Mouse (Mus musculus) hindbrain, embryonic 11.5 days (tissue): ENCODE measurements around the gene Gm9999. TPM values are rescaled to one million over a fixed set of nuclear protein-coding genes. Genes with fewer than 3 reads are reported as not detected.
"Not testable (repeated sequence)": the region's sequence is repeated elsewhere in the genome, so short reads cannot be mapped to it uniquely, and the experiment has no call there.

Experiments
- ATAC-seq: fragments of 200-750 bp; cut with Nextera tagmentation; 2 replicates; pipeline ENCODE4 v1.8.0; 2017; ENCODE audit warnings: mild to moderate bottlenecking, moderate TSS enrichment, moderate library complexity; ENCODE audit not compliant: low FRiP score
- DNase-seq: peaks from one replicate; pipeline ENCODE4 v3.0.0-alpha.2; 2015; ENCODE audit warnings: low spot score
- H3K27ac ChIP-seq: fragments of 300-500 bp; sonication (generic); 2 replicates; pipeline ENCODE4 v1.5.1; 2014; ENCODE audit warnings: mild to moderate bottlenecking, low read depth, low read length
- H3K27me3 ChIP-seq: fragments of 300-500 bp; sonication (generic); 2 replicates; pipeline ENCODE4 v1.6.1; 2014; ENCODE audit warnings: mild to moderate bottlenecking, low read length, moderate library complexity, mixed read lengths; ENCODE audit not compliant: control insufficient read depth, insufficient read depth
- H3K36me3 ChIP-seq: fragments of 300-500 bp; sonication (generic); 2 replicates; pipeline ENCODE4 v1.6.1; 2014; ENCODE audit warnings: mild to moderate bottlenecking, low read length, moderate library complexity, mixed read lengths; ENCODE audit not compliant: control insufficient read depth, insufficient read depth
- H3K4me1 ChIP-seq: fragments of 300-500 bp; sonication (generic); replicated peaks from 2 replicates; pipeline ENCODE4 v1.6.1; 2014; ENCODE audit warnings: low read length, mixed read lengths; ENCODE audit not compliant: control insufficient read depth, insufficient read depth
- H3K4me2 ChIP-seq: fragments of 300-500 bp; sonication (generic); replicated peaks from 2 replicates; pipeline ENCODE4 v1.6.1; 2014; ENCODE audit warnings: mild to moderate bottlenecking, low read depth, low read length
- H3K4me3 ChIP-seq: fragments of 300-500 bp; sonication (generic); 2 replicates; pipeline ENCODE4 v1.5.1; 2014; ENCODE audit warnings: low read depth, low read length
- H3K9ac ChIP-seq: fragments of 300-500 bp; sonication (generic); 2 replicates; pipeline ENCODE4 v1.6.1; 2014; ENCODE audit warnings: low read depth, low read length
- H3K9me3 ChIP-seq: fragments of 300-500 bp; sonication (generic); 2 replicates; pipeline ENCODE4 v1.6.1; 2016; ENCODE audit warnings: low read length; ENCODE audit not compliant: control insufficient read depth
- WGBS: fragments of 180-500 bp; shearing (Covaris S2); extraction: QIAGEN DNeasy Blood & Tissue Kit; methylation state at CpG from one replicate; pipeline ENCODE4 v1.1.7; 2014; 5-methylcytosine and 5-hydroxymethylcytosine counted together
- polyA plus RNA-seq: library from polyadenylated mRNA; unstranded; fragments of >200 nt; fragmentation: Nextera tagmentation; extraction: Ambion mirVana; gene quantifications from 2 replicates; pipeline ENCODE4 v1.2.1, GENCODE M21; 2014

The Gm9999 gene
- polyA plus RNA-seq, 1 experiment from 2014 or later = not detected

GRCm38 (mm10) chr7:46964070-46964469 is 19.3 kb upstream of the Gm9999 start:
- Histone ChIP-seq H3K4me2 (no peak overlapping the region), H3K27me3 (peaks cover 3% of the 10 kb centered on the region; the same call in 1 of the 2 replicates), H3K9ac (no peak overlapping the region), H3K9me3 (no peaks in the 10 kb centered on the region), H3K4me1 (no peaks in the 10 kb centered on the region), H3K27ac (no peak overlapping the region), H3K4me3 (no peak overlapping the region), H3K36me3 (no peaks in the 10 kb centered on the region)
- 84% methylated on average over 7 of the region's 7 CpGs for WGBS
- ATAC-seq = no peak
- DNase-seq = no peak

DNA sequence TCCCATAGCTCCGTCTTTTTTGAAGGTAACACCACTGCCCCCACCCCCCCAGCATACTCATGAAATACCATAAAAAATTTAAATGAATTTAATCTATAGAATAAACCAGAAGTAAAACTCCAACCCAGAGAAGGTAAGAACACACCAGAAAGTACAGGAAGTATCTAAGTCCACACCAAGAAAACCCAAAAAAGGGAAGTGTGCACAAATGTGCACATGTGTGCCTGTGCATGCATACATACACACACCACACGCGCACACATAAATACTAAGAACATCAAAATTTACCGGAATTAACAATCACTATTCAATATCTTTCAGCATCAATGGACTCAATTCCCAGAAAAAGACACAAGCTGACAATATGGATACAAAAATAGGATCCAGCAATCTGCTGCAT is 13.5 kb upstream of the Gm9999 start:
- DNase-seq = no peak
- Histone ChIP-seq H3K27ac (no peak overlapping the region), H3K4me1 (no peaks in the 10 kb centered on the region), H3K36me3 (no peaks in the 10 kb centered on the region), H3K4me3 (no peak overlapping the region), H3K27me3 (no peaks in the 10 kb centered on the region), H3K4me2 (no peak overlapping the region), H3K9ac (no peak overlapping the region), H3K9me3 (no peaks in the 10 kb centered on the region)
- ATAC-seq = no peak
- WGBS = 93% methylated on average over 4 of the region's 4 CpGs

GRCm38 (mm10) chr7:46974648-46975047 is 8.7 kb upstream of the Gm9999 start:
- Histone ChIP-seq H3K9ac (no peak overlapping the region), H3K27me3 (no peaks in the 10 kb centered on the region), H3K4me3 (no peak overlapping the region), H3K4me1 (no peaks in the 10 kb centered on the region), H3K36me3 (no peaks in the 10 kb centered on the region), H3K27ac (no peak overlapping the region), H3K9me3 (no peaks in the 10 kb centered on the region), H3K4me2 (no peak overlapping the region)
- ATAC-seq (no peak), DNase-seq (no peak)
- 96% methylated on average over 4 of the region's 4 CpGs for WGBS

DNA sequence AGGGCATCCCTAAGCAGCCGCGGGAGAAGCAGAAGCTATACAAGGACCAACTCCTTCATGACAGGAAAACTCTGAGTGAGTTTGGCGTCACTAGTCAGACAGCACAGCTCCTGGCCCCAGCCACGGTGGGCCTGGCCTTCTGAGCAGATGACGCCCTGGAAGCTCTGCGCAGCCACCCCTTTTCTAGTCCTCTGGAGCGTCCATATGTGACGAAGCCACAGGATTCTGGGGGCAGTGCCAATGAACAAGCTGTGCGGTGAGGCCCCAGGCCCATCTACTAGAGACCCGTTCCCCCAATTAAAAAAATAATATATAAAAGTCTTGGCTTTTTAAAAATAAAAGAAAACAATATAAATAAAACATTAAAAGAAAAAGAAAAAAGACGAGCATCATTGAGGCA is 7.9 kb upstream of the Gm9999 start:
- no peaks in the 10 kb centered on the region for H3K9me3 ChIP-seq
- DNase-seq (no peak), ATAC-seq (no peak)
- no peaks in the 10 kb centered on the region for H3K4me1 ChIP-seq
- no peaks in the 10 kb centered on the region for H3K36me3 ChIP-seq
- no peak overlapping the region for H3K4me3 ChIP-seq
- no peak overlapping the region for H3K9ac ChIP-seq
- WGBS = 93% methylated on average over 11 of the region's 11 CpGs
- no peak overlapping the region for H3K4me2 ChIP-seq
- no peak overlapping the region for H3K27ac ChIP-seq
- H3K27me3 ChIP-seq = no peaks in the 10 kb centered on the region

- no peak overlapping the region for H3K4me3 ChIP-seq
- no peaks in the 10 kb centered on the region for H3K9me3 ChIP-seq
- WGBS = 69% methylated on average over 8 of the region's 8 CpGs
- H3K36me3 ChIP-seq = no peaks in the 10 kb centered on the region
- no peak overlapping the region for H3K27ac ChIP-seq
- no peak overlapping the region for H3K9ac ChIP-seq
- H3K4me2 ChIP-seq = no peak overlapping the region
- H3K27me3 ChIP-seq = no peaks in the 10 kb centered on the region
- no peak for ATAC-seq
- no peaks in the 10 kb centered on the region for H3K4me1 ChIP-seq
- no peak for DNase-seq
Measured at GRCm38 (mm10) chr7:46985718-46986505, 2.5 kb downstream of the Gm9999 start.

DNA sequence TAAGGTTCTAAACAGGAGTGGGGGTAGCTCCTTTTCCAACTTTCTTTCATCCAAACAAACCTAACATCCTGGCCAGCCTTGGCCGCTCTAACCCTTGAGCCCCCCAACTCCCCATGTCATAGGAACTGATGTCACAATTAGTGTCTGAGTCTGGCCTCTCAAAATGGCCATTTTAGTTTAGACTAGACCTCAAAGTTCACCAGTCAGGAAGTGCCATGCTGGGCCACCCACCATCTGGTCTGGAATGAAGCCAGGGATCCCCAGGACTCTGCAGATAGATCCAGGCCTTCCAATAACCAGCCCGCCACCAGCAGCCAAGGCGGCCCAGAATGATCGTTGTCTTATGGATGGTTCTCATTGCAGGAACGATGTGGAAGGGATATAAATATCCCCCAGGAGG is 3.3 kb downstream of the Gm9999 start:
- Histone ChIP-seq H3K4me1 (no peaks in the 10 kb centered on the region), H3K27me3 (no peaks in the 10 kb centered on the region), H3K9ac (no peak overlapping the region), H3K36me3 (no peaks in the 10 kb centered on the region), H3K4me2 (no peak overlapping the region), H3K27ac (no peak overlapping the region), H3K4me3 (no peak overlapping the region), H3K9me3 (no peaks in the 10 kb centered on the region)
- ATAC-seq = no peak
- 70% methylated on average over 5 of the region's 5 CpGs for WGBS
- no peak for DNase-seq

GRCm38 (mm10) chr7:46987073-46987472 is 3.7 kb downstream of the Gm9999 start:
- Histone ChIP-seq H3K36me3 (0 out of 2 replicates have a peak, but pooled peaks cover 2% of the 10 kb centered on the region), H3K4me3 (no peak overlapping the region), H3K9ac (no peak overlapping the region), H3K27me3 (no peaks in the 10 kb centered on the region), H3K4me1 (no peaks in the 10 kb centered on the region), H3K9me3 (no peaks in the 10 kb centered on the region), H3K27ac (no peak overlapping the region), H3K4me2 (no peak overlapping the region)
- DNase-seq (no peak), ATAC-seq (no peak)
- 61% methylated on average over 2 of the region's 2 CpGs for WGBS

GRCm38 (mm10) chr7:46989387-46989786 is 6.0 kb downstream of the Gm9999 start:
- not testable (repeated sequence) for H3K9ac ChIP-seq, ATAC-seq, H3K4me3 ChIP-seq, H3K27ac ChIP-seq, DNase-seq, H3K4me2 ChIP-seq, H3K36me3 ChIP-seq, H3K4me1 ChIP-seq, H3K9me3 ChIP-seq, H3K27me3 ChIP-seq
- 79% methylated on average over 4 of the region's 4 CpGs for WGBS

DNA sequence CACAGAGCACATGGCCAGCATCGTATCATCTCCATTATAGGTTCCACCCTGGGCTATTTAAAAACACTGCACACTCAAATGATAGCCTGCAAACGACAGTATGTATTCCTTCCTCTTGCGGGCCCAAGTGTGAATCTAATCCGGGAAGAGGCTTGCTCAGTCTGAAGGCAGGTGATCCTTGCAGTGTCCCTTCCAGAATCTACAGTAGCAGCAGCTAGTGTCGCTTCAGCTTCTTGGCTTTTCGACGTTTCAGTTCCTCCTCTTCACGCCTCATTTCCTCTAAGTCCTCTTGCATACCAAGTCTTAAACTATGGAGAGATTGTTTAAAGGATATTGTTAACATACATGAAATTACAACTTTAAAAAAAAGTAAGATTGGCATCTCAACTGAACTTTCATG is 9.7 kb downstream of the Gm9999 start:
- Histone ChIP-seq H3K9ac (no peak overlapping the region), H3K27ac (no peak overlapping the region), H3K9me3 (no peaks in the 10 kb centered on the region), H3K36me3 (peaks cover 11% of the 10 kb centered on the region; the same call in 1 of the 2 replicates), H3K4me1 (no peaks in the 10 kb centered on the region), H3K4me2 (no peak overlapping the region), H3K4me3 (no peak overlapping the region), H3K27me3 (no peaks in the 10 kb centered on the region)
- ATAC-seq (no peak), DNase-seq (no peak)
- 86% methylated on average over 8 of the region's 8 CpGs for WGBS
